Mouse (Mus musculus) heart, adult 2 months (tissue): ENCODE measurements around the gene Lgals9.

ENCODE experiments used
- CTCF ChIP-seq: fragments of 200-600 bp; IDR thresholded peaks from 2 replicates; pipeline ENCODE4 v1.8.1; 2022; ENCODE audit warnings: antibody characterized with exemption, mild to moderate bottlenecking, moderate library complexity
- POLR2A ChIP-seq: fragments of 200-500 bp; IDR thresholded peaks from 2 replicates; pipeline ENCODE4 v1.6.1; 2011; ENCODE audit warnings: mild to moderate bottlenecking, low read depth, low read length, control low read depth; ENCODE audit not compliant: insufficient read depth

- TF ChIP-seq CTCF (no peak), POLR2A (no peak)
These were observed 6.3 kb downstream of the Lgals9 start for GRCm38 (mm10) chr11:78978176-78979019.
